17 mouse cellular contexts compared by ENCODE assay signal in the genomic region with DNA sequence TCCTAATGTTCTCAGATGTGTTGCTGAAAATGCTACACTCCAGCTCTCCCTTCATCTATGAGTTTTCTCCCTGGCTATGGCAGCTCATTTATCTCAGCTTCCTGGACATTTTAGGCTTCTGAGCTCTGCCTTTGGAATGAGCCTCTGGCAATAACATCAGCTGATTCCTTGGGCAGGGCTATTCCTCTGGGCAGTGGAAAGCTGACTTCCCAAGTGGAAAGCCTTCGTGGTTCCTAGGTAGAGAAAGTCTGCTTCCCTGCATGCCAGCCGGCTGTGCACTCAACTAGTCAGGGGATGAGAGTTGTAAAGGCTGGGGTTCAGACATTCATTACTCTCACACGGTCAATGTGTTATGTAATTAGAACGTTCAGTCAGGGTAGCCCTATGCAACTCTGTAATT. TPM values are rescaled to one million over a fixed set of nuclear protein-coding genes. Genes with fewer than 3 reads are reported as not detected.
A peak's percentile ranks its signal among the peaks of the same experiment; 100 is the strongest.
DNase-seq lines count a peak whose midpoint lies in the region; ATAC-seq lines count a peak whose summit lies in the region.
"Had no signal": no experiment of that assay in that cellular context is flagged by ENCODE, and none has a peak within 500 bp of the region (broad histone marks: within the 10 kb centered on the region; RNA-seq: fewer than 3 reads in every experiment).

No protein-coding gene starts in this region.

- 69% methylated on average over 4 of the region's 4 CpGs for WGBS in liver, embryonic 11.5 days

- no peaks in the 10 kb centered on the region for H3K36me3 ChIP-seq in liver, embryonic 11.5 days (ENCODE audit: control insufficient read depth, insufficient read depth, low read length)
- H3K36me3 ChIP-seq: hindbrain, embryonic 10.5 days; limb, embryonic 15.5 days; midbrain, embryonic 12.5 days had no signal

- H3K4me1 ChIP-seq in liver, embryonic 11.5 days (replicated peaks; ENCODE audit: control insufficient read depth, insufficient read depth, low read length) = no peaks in the 10 kb centered on the region
- H3K4me1 ChIP-seq: hindbrain, embryonic 10.5 days; limb, embryonic 15.5 days; midbrain, embryonic 12.5 days had no signal

- H3K9ac ChIP-seq in liver, embryonic 11.5 days (ENCODE audit: low read depth, low read length) = no peak overlapping the region
- H3K9ac ChIP-seq: limb, embryonic 15.5 days; midbrain, embryonic 12.5 days had no signal

- H3K4me3 ChIP-seq in liver, embryonic 11.5 days (ENCODE audit: low read depth, low read length) = no peak overlapping the region
- H3K4me3 ChIP-seq: hindbrain, embryonic 10.5 days; layer of hippocampus, adult 2 months; limb, embryonic 15.5 days; midbrain, embryonic 12.5 days; myocyte had no signal

- H3K27ac ChIP-seq in liver, embryonic 11.5 days (ENCODE audit: low read depth, low read length) = no peak overlapping the region
- H3K27ac ChIP-seq: hindbrain, embryonic 10.5 days; layer of hippocampus, adult 2 months; limb, embryonic 15.5 days; macrophage; midbrain, embryonic 12.5 days had no signal

- ATAC-seq in liver, embryonic 11.5 days (replicated peaks; ENCODE audit: low FRiP score) = no peak
- ATAC-seq: inflammation-experienced regulatory T-cells, adult 6 months had no signal

- H3K9me3 ChIP-seq in liver, embryonic 11.5 days (ENCODE audit: control insufficient read depth, low read length) = no peaks in the 10 kb centered on the region
- H3K9me3 ChIP-seq: hindbrain, embryonic 10.5 days; limb, embryonic 15.5 days; midbrain, embryonic 12.5 days had no signal

- no peak overlapping the region for H3K4me2 ChIP-seq in liver, embryonic 11.5 days
- H3K4me2 ChIP-seq: limb, embryonic 15.5 days; midbrain, embryonic 12.5 days had no signal

- peak; percentile 91 for DNase-seq in heart, adult 11 months
- DNase-seq in heart, adult 8-10 months (ENCODE audit: low spot score) = no peak
- DNase-seq in testis, postnatal 14 days (ENCODE audit: low spot score) = peak; percentile 7
- no peak for DNase-seq in testis, postnatal 10 days (ENCODE audit: low spot score)
- peak; percentile 47 to 50 for DNase-seq in kidney, postnatal 36 days
- no peak for DNase-seq in liver, embryonic 11.5 days (ENCODE audit: low spot score)
- no peak for DNase-seq in layer of hippocampus, adult 8-10 months (ENCODE audit: low spot score in 2 of 2)
- DNase-seq in layer of hippocampus, adult 9-10 months (ENCODE audit: low spot score) = no peak
- DNase-seq: right cerebral cortex, adult 18-20 months had no signal

- H3K27me3 ChIP-seq in liver, embryonic 11.5 days (replicated peaks; ENCODE audit: control insufficient read depth, insufficient read depth, low read length) = no peaks in the 10 kb centered on the region
- H3K27me3 ChIP-seq: limb, embryonic 15.5 days; midbrain, embryonic 12.5 days had no signal

RNA-seq across cellular contexts. Expression of gene Col4a4, which starts 8.3 kb away (rescaled TPM):
- 1 to 10 TPM; 2.5 to 4.7 (median 4.3) TPM for total RNA-seq in heart, adult 8-10 months (2022)
- 0.05 and 0.15 TPM in 2 replicates for polyA plus RNA-seq in liver, embryonic 11.5 days (2014; fragmentation: Nextera tagmentation; extraction: Ambion mirVana)
- under 1 TPM; 0.73 to 0.90 (median 0.81) TPM for total RNA-seq in layer of hippocampus, adult 8-10 months (2022)
- total RNA-seq: neutrophil, adult 5-6 weeks had no signal
- polyA plus RNA-seq: macrophage had no signal

RNA-seq across cellular contexts. Expression of gene Col4a3, which starts 8.4 kb away (rescaled TPM):
- 1 to 10 TPM in 2 of 4 experiments, under 1 TPM in 2; 0.73 to 1.5 (median 1.00) TPM for total RNA-seq in heart, adult 8-10 months (2022)
- 0.14 and 0.22 TPM in 2 replicates for polyA plus RNA-seq in liver, embryonic 11.5 days (2014; fragmentation: Nextera tagmentation; extraction: Ambion mirVana)
- under 1 TPM; 0.31 to 0.50 (median 0.41) TPM for total RNA-seq in layer of hippocampus, adult 8-10 months (2022)
- total RNA-seq: neutrophil, adult 5-6 weeks had no signal
- polyA plus RNA-seq: macrophage had no signal

Comparison
In these comparisons a context has a peak if more than half of its experiments do, and no peak if none do; other contexts are left out.
1. DNase-seq: peak in heart, adult 11 months (single experiment), testis, postnatal 14 days (single experiment) and kidney, postnatal 36 days (2 of 2); none in heart, adult 8-10 months (single experiment), testis, postnatal 10 days (single experiment), liver, embryonic 11.5 days (single experiment), layer of hippocampus, adult 8-10 months (0 of 2) and layer of hippocampus, adult 9-10 months (single experiment).